9 mouse cellular contexts compared by ENCODE assay signal in the genomic region with DNA sequence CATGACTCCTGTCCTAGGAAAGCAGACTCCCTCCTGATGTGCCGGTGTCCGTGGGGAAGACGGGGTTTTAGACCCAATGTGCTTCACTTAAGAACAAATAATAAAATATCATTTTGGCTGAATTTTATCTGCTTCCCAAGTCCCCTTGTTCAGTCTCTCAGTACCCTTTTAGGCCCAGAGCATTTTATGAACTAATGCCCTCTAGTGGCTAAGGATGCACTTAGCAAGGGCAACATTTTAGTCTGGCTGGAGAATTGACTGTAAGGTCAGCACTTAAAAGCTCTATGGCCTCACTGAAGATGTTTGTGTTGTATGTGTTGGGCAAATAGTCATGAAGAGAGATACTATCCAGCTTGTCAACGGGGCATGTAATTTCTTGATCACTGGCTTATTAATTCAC.
A peak's percentile ranks its signal among the peaks of the same experiment; 100 is the strongest.
DNase-seq lines count a peak whose midpoint lies in the region; ATAC-seq and TF ChIP-seq lines count a peak whose summit lies in the region.
"Had no signal": no experiment of that assay in that cellular context is flagged by ENCODE, and none has a peak within 500 bp of the region (broad histone marks: within the 10 kb centered on the region; RNA-seq: fewer than 3 reads in every experiment).

No protein-coding gene starts in this region.

- intact Hi-C loops in gastrocnemius, postnatal 36 days (cut with DNase I), result loop anchor here (5.0 kb wide), 1 partner anchor 339 kb away; no protein-coding TSS in a partner anchor

- no peak overlapping the region for H3K4me3 ChIP-seq in forebrain, embryonic 13.5 days
- H3K4me3 ChIP-seq in forebrain, embryonic 11.5 days (ENCODE audit: low read depth, low read length), result no peak overlapping the region
- H3K4me3 ChIP-seq in liver, embryonic 14.5 days (ENCODE audit: insufficient read depth in 1 of 2, low read depth in 2 of 2, low read length in 2 of 2), result no peak overlapping the region
- H3K4me3 ChIP-seq in liver, embryonic 11.5 days (ENCODE audit: low read depth, low read length), result no peak overlapping the region
- H3K4me3 ChIP-seq in neural tube, embryonic 14.5 days (ENCODE audit: low read depth, low read length), result no peak overlapping the region
- H3K4me3 ChIP-seq: midbrain, embryonic 12.5 days had no signal

- no peak for DNase-seq in forebrain, embryonic 11.5 days (ENCODE audit: low spot score)
- DNase-seq in liver, embryonic 14.5 days (ENCODE audit: low read depth in 3 of 3, low spot score in 3 of 3), result no peak
- DNase-seq in liver, embryonic 11.5 days (ENCODE audit: low spot score), result no peak
- DNase-seq in embryo, embryonic 10 days (ENCODE audit: low spot score), result peak; percentile 60
- DNase-seq in left cerebral cortex, adult 11 months (ENCODE audit: low spot score), result no peak
- DNase-seq in gastrocnemius, postnatal 36 days, result no peak

- peak; percentile 52 for TF ChIP-seq CTCF in liver, embryonic 14.5 days (IDR thresholded peaks at IDR 0.05; ENCODE audit: low read depth)

- H3K36me3 ChIP-seq in forebrain, embryonic 13.5 days (ENCODE audit: poor library complexity, severe bottlenecking), result no peaks in the 10 kb centered on the region
- no peaks in the 10 kb centered on the region for H3K36me3 ChIP-seq in forebrain, embryonic 11.5 days (ENCODE audit: control insufficient read depth, insufficient read depth, low read length)
- no peaks in the 10 kb centered on the region for H3K36me3 ChIP-seq in liver, embryonic 14.5 days (replicated peaks; ENCODE audit: control insufficient read depth, insufficient read depth, low read depth)
- no peaks in the 10 kb centered on the region for H3K36me3 ChIP-seq in liver, embryonic 11.5 days (ENCODE audit: control insufficient read depth, insufficient read depth, low read length)
- no peaks in the 10 kb centered on the region for H3K36me3 ChIP-seq in neural tube, embryonic 14.5 days (ENCODE audit: control insufficient read depth, insufficient read depth, low read length)
- H3K36me3 ChIP-seq: midbrain, embryonic 12.5 days had no signal

- ATAC-seq in forebrain, embryonic 13.5 days, result peak; percentile 55; the same call in 1 of the 2 replicates
- ATAC-seq in forebrain, embryonic 11.5 days (replicated peaks; ENCODE audit: low FRiP score), result no peak
- no peak for ATAC-seq in liver, embryonic 14.5 days (ENCODE audit: insufficient read depth)
- ATAC-seq in liver, embryonic 11.5 days (replicated peaks; ENCODE audit: low FRiP score), result no peak
- peak; percentile 51; the same call in 1 of the 2 replicates for ATAC-seq in neural tube, embryonic 14.5 days (ENCODE audit: low read depth)

- no peaks in the 10 kb centered on the region for H3K27me3 ChIP-seq in forebrain, embryonic 13.5 days
- no peaks in the 10 kb centered on the region for H3K27me3 ChIP-seq in forebrain, embryonic 11.5 days (ENCODE audit: control insufficient read depth, insufficient read depth, low read length)
- H3K27me3 ChIP-seq in liver, embryonic 14.5 days (ENCODE audit: control insufficient read depth, insufficient read depth, low read length), result no peaks in the 10 kb centered on the region
- no peaks in the 10 kb centered on the region for H3K27me3 ChIP-seq in liver, embryonic 11.5 days (replicated peaks; ENCODE audit: control insufficient read depth, insufficient read depth, low read length)
- no peaks in the 10 kb centered on the region for H3K27me3 ChIP-seq in neural tube, embryonic 14.5 days (ENCODE audit: control insufficient read depth, insufficient read depth, low read length)
- H3K27me3 ChIP-seq: midbrain, embryonic 12.5 days had no signal

- TF ChIP-seq EP300 in liver, embryonic 14.5 days (IDR thresholded peaks at IDR 0.05; ENCODE audit: low read depth), result no peak

- H3K9ac ChIP-seq in forebrain, embryonic 13.5 days, result no peak overlapping the region
- no peak overlapping the region for H3K9ac ChIP-seq in forebrain, embryonic 11.5 days (ENCODE audit: low read length)
- no peak overlapping the region for H3K9ac ChIP-seq in liver, embryonic 14.5 days (replicated peaks)
- H3K9ac ChIP-seq in liver, embryonic 11.5 days (ENCODE audit: low read depth, low read length), result no peak overlapping the region
- no peak overlapping the region for H3K9ac ChIP-seq in neural tube, embryonic 14.5 days (replicated peaks; ENCODE audit: low read depth, low read length)
- H3K9ac ChIP-seq: midbrain, embryonic 12.5 days had no signal

- H3K27ac ChIP-seq in forebrain, embryonic 13.5 days, result no peak overlapping the region
- no peak overlapping the region for H3K27ac ChIP-seq in forebrain, embryonic 11.5 days (ENCODE audit: low read depth, low read length)
- H3K27ac ChIP-seq in liver, embryonic 14.5 days, result no peak overlapping the region
- H3K27ac ChIP-seq in liver, embryonic 11.5 days (ENCODE audit: low read depth, low read length), result no peak overlapping the region
- H3K27ac ChIP-seq in neural tube, embryonic 14.5 days (ENCODE audit: low read depth, low read length), result no peak overlapping the region
- H3K27ac ChIP-seq: midbrain, embryonic 12.5 days had no signal

- 0 out of 2 replicates have a peak, but pooled peaks cover 6% of the 10 kb centered on the region for H3K4me1 ChIP-seq in forebrain, embryonic 13.5 days
- no peaks in the 10 kb centered on the region for H3K4me1 ChIP-seq in forebrain, embryonic 11.5 days (replicated peaks; ENCODE audit: control insufficient read depth, insufficient read depth, low read length)
- H3K4me1 ChIP-seq in liver, embryonic 14.5 days (replicated peaks; ENCODE audit: control insufficient read depth in 2 of 2, insufficient read depth in 2 of 2, low read length in 1 of 2), result no peaks in the 10 kb centered on the region
- no peaks in the 10 kb centered on the region for H3K4me1 ChIP-seq in liver, embryonic 11.5 days (replicated peaks; ENCODE audit: control insufficient read depth, insufficient read depth, low read length)
- no peaks in the 10 kb centered on the region for H3K4me1 ChIP-seq in neural tube, embryonic 14.5 days (ENCODE audit: control insufficient read depth, insufficient read depth, low read length)
- H3K4me1 ChIP-seq: midbrain, embryonic 12.5 days had no signal

- no peak overlapping the region for H3K4me2 ChIP-seq in forebrain, embryonic 13.5 days
- H3K4me2 ChIP-seq in forebrain, embryonic 11.5 days (ENCODE audit: low read depth, low read length, severe bottlenecking), result no peak overlapping the region
- no peak overlapping the region for H3K4me2 ChIP-seq in liver, embryonic 14.5 days (ENCODE audit: low read depth)
- no peak overlapping the region for H3K4me2 ChIP-seq in liver, embryonic 11.5 days
- no peak overlapping the region for H3K4me2 ChIP-seq in neural tube, embryonic 14.5 days (ENCODE audit: low read depth, low read length)
- H3K4me2 ChIP-seq: midbrain, embryonic 12.5 days had no signal

- no peaks in the 10 kb centered on the region for H3K9me3 ChIP-seq in forebrain, embryonic 13.5 days (replicated peaks)
- H3K9me3 ChIP-seq in forebrain, embryonic 11.5 days (ENCODE audit: control insufficient read depth, low read length), result no peaks in the 10 kb centered on the region
- no peaks in the 10 kb centered on the region for H3K9me3 ChIP-seq in liver, embryonic 14.5 days (ENCODE audit: control insufficient read depth, low read length)
- H3K9me3 ChIP-seq in liver, embryonic 11.5 days (ENCODE audit: control insufficient read depth, low read length), result no peaks in the 10 kb centered on the region
- no peaks in the 10 kb centered on the region for H3K9me3 ChIP-seq in neural tube, embryonic 14.5 days (ENCODE audit: control insufficient read depth, low read length)
- H3K9me3 ChIP-seq: midbrain, embryonic 12.5 days had no signal

- 73% methylated on average over 4 of the region's 4 CpGs for WGBS in forebrain, embryonic 13.5 days
- 74% methylated on average over 4 of the region's 4 CpGs for WGBS in forebrain, embryonic 11.5 days
- WGBS in liver, embryonic 14.5 days (ENCODE audit: insufficient replicate concordance), result 48% methylated on average over 4 of the region's 4 CpGs
- WGBS in liver, embryonic 11.5 days, result 60% methylated on average over 4 of the region's 4 CpGs
- WGBS in neural tube, embryonic 14.5 days, result 61% methylated on average over 4 of the region's 4 CpGs

Comparison
In these comparisons a context has a peak if more than half of its experiments do, and no peak if none do; other contexts are left out.
1. ATAC-seq: peak in forebrain, embryonic 13.5 days (single experiment) and neural tube, embryonic 14.5 days (single experiment); none in forebrain, embryonic 11.5 days (single experiment), liver, embryonic 14.5 days (single experiment) and liver, embryonic 11.5 days (single experiment).